Mouse (Mus musculus): ENCODE data around the gene Ing4. TPM values are rescaled to one million over a fixed set of nuclear protein-coding genes. Genes with fewer than 3 reads are reported as not detected.
A peak's percentile ranks its signal among the peaks of the same experiment; 100 is the strongest.
"Not testable (repeated sequence)": the region's sequence is repeated elsewhere in the genome, so short reads cannot be mapped to it uniquely, and the experiment has no call there.

Ing4 gene
- polyA plus RNA-seq, 1 experiment from 2014 or later, result 132 TPM

- ATAC-seq (ENCODE audit: low FRiP score, low TSS enrichment), result no peak
- H3K4me3 ChIP-seq (replicated peaks; ENCODE audit: low read depth, low read length), result no peak overlapping the region
- no peaks in the 10 kb centered on the region for H3K9me3 ChIP-seq (ENCODE audit: control insufficient read depth, low read length)
- H3K36me3 ChIP-seq (ENCODE audit: control insufficient read depth, insufficient read depth, low read length), result peaks cover 91% of the 10 kb centered on the region
- no peak for DNase-seq
- H3K9ac ChIP-seq (replicated peaks; ENCODE audit: low read length), result no peak overlapping the region
- no peak overlapping the region for H3K27ac ChIP-seq (replicated peaks; ENCODE audit: low read depth, low read length)
- 73% methylated on average over 5 of the region's 5 CpGs for WGBS
- H3K4me2 ChIP-seq (ENCODE audit: low read length), result no peak overlapping the region
- H3K4me1 ChIP-seq (ENCODE audit: control insufficient read depth, insufficient read depth, low read length), result no peaks in the 10 kb centered on the region
- H3K27me3 ChIP-seq (ENCODE audit: control insufficient read depth, insufficient read depth, low read length), result no peaks in the 10 kb centered on the region
These were observed 11.7 kb downstream of the Ing4 start for GRCm38 (mm10) chr6:125051237-125051636.

- Histone ChIP-seq H3K36me3 (ENCODE audit: control insufficient read depth, insufficient read depth, low read length) (0 out of 2 replicates have a peak, but pooled peaks cover 7% of the 10 kb centered on the region), H3K4me2 (ENCODE audit: low read length) (no peak overlapping the region), H3K27ac (replicated peaks; ENCODE audit: low read depth, low read length) (no peak overlapping the region), H3K9ac (replicated peaks; ENCODE audit: low read length) (no peak overlapping the region), H3K9me3 (ENCODE audit: control insufficient read depth, low read length) (no peaks in the 10 kb centered on the region), H3K4me3 (replicated peaks; ENCODE audit: low read depth, low read length) (no peak overlapping the region), H3K4me1 (ENCODE audit: control insufficient read depth, insufficient read depth, low read length) (peaks cover 4% of the 10 kb centered on the region; the same call in 1 of the 2 replicates), H3K27me3 (ENCODE audit: control insufficient read depth, insufficient read depth, low read length) (no peaks in the 10 kb centered on the region)
- DNase-seq, result no peak
- 30% methylated on average over 6 of the region's 6 CpGs for WGBS
- ATAC-seq (ENCODE audit: low FRiP score, low TSS enrichment), result no peak
These were observed 21.9 kb downstream of the Ing4 start for GRCm38 (mm10) chr6:125061493-125061892.

- Histone ChIP-seq H3K36me3 (ENCODE audit: control insufficient read depth, insufficient read depth, low read length) (0 out of 2 replicates have a peak, but pooled peaks cover 3% of the 10 kb centered on the region), H3K4me2 (ENCODE audit: low read length) (no peak overlapping the region), H3K27ac (replicated peaks; ENCODE audit: low read depth, low read length) (no peak overlapping the region), H3K9me3 (ENCODE audit: control insufficient read depth, low read length) (no peaks in the 10 kb centered on the region), H3K4me1 (ENCODE audit: control insufficient read depth, insufficient read depth, low read length) (peaks cover 4% of the 10 kb centered on the region; the same call in 1 of the 2 replicates), H3K9ac (replicated peaks; ENCODE audit: low read length) (no peak overlapping the region), H3K4me3 (replicated peaks; ENCODE audit: low read depth, low read length) (no peak overlapping the region), H3K27me3 (ENCODE audit: control insufficient read depth, insufficient read depth, low read length) (no peaks in the 10 kb centered on the region)
- 85% methylated on average over 5 of the region's 5 CpGs for WGBS
- DNase-seq (no peak), ATAC-seq (ENCODE audit: low FRiP score, low TSS enrichment) (no peak)
These were observed 23.0 kb downstream of the Ing4 start for GRCm38 (mm10) chr6:125062511-125062910.

GRCm38 (mm10) chr6:125063906-125064305 lies 24.3 kb downstream of the Ing4 start:
- Histone ChIP-seq H3K4me3 (replicated peaks; ENCODE audit: low read depth, low read length) (no peak overlapping the region), H3K4me2 (ENCODE audit: low read length) (no peak overlapping the region), H3K27me3 (ENCODE audit: control insufficient read depth, insufficient read depth, low read length) (no peaks in the 10 kb centered on the region), H3K36me3 (ENCODE audit: control insufficient read depth, insufficient read depth, low read length) (no peaks in the 10 kb centered on the region), H3K9me3 (ENCODE audit: control insufficient read depth, low read length) (no peaks in the 10 kb centered on the region), H3K4me1 (ENCODE audit: control insufficient read depth, insufficient read depth, low read length) (peaks cover 4% of the 10 kb centered on the region; the same call in 1 of the 2 replicates), H3K27ac (replicated peaks; ENCODE audit: low read depth, low read length) (no peak overlapping the region), H3K9ac (replicated peaks; ENCODE audit: low read length) (no peak overlapping the region)
- ATAC-seq (ENCODE audit: low FRiP score, low TSS enrichment) (no peak), DNase-seq (no peak)
- WGBS, result 88% methylated on average over 6 of the region's 6 CpGs

- DNase-seq; H3K27me3 ChIP-seq (ENCODE audit: control insufficient read depth, insufficient read depth, low read length); H3K4me1 ChIP-seq (ENCODE audit: control insufficient read depth, insufficient read depth, low read length); H3K36me3 ChIP-seq (ENCODE audit: control insufficient read depth, insufficient read depth, low read length); H3K27ac ChIP-seq (replicated peaks; ENCODE audit: low read depth, low read length); H3K4me2 ChIP-seq (ENCODE audit: low read length); ATAC-seq (ENCODE audit: low FRiP score, low TSS enrichment); H3K4me3 ChIP-seq (replicated peaks; ENCODE audit: low read depth, low read length); H3K9me3 ChIP-seq (ENCODE audit: control insufficient read depth, low read length); H3K9ac ChIP-seq (replicated peaks; ENCODE audit: low read length): not testable (repeated sequence)
- WGBS, result no CpG with 5 or more reads among the region's 1 CpGs
These were observed 25.7 kb downstream of the Ing4 start for GRCm38 (mm10) chr6:125065223-125065622.

GRCm38 (mm10) chr6:125067571-125067995 lies 28.0 kb downstream of the Ing4 start, which contains the start of gene Lpar5:
TSS of gene Lpar5 (plus strand) at chr6:125067920.
- no peaks in the 10 kb centered on the region for H3K36me3 ChIP-seq (ENCODE audit: control insufficient read depth, insufficient read depth, low read length)
- H3K27ac ChIP-seq (replicated peaks; ENCODE audit: low read depth, low read length), result no peak within 1 kb of the TSS
- H3K4me2 ChIP-seq (ENCODE audit: low read length), result no peak within 1 kb of the TSS
- H3K4me3 ChIP-seq (replicated peaks; ENCODE audit: low read depth, low read length), result no peak within 1 kb of the TSS
- DNase-seq (no peak), ATAC-seq (ENCODE audit: low FRiP score, low TSS enrichment) (no peak)
- WGBS, result 67% methylated on average over 8 of the region's 8 CpGs
- H3K27me3 ChIP-seq (ENCODE audit: control insufficient read depth, insufficient read depth, low read length), result no peaks in the 10 kb centered on the region
- H3K9ac ChIP-seq (replicated peaks; ENCODE audit: low read length), result no peak within 1 kb of the TSS
- 0 out of 2 replicates have a peak, but pooled peaks cover 4% of the 10 kb centered on the region for H3K4me1 ChIP-seq (ENCODE audit: control insufficient read depth, insufficient read depth, low read length)
- no peaks in the 10 kb centered on the region for H3K9me3 ChIP-seq (ENCODE audit: control insufficient read depth, low read length)

- Histone ChIP-seq H3K4me2 (ENCODE audit: low read length) (no peak overlapping the region), H3K9me3 (ENCODE audit: control insufficient read depth, low read length) (no peaks in the 10 kb centered on the region), H3K4me3 (replicated peaks; ENCODE audit: low read depth, low read length) (no peak overlapping the region), H3K4me1 (ENCODE audit: control insufficient read depth, insufficient read depth, low read length) (0 out of 2 replicates have a peak, but pooled peaks cover 4% of the 10 kb centered on the region), H3K36me3 (ENCODE audit: control insufficient read depth, insufficient read depth, low read length) (no peaks in the 10 kb centered on the region), H3K9ac (replicated peaks; ENCODE audit: low read length) (0 out of 2 replicates have a peak overlapping the region, but pooled peaks have one; percentile 2), H3K27me3 (ENCODE audit: control insufficient read depth, insufficient read depth, low read length) (no peaks in the 10 kb centered on the region), H3K27ac (replicated peaks; ENCODE audit: low read depth, low read length) (peak overlapping the region; percentile 78)
- 77% methylated on average over 18 of the region's 18 CpGs for WGBS
- DNase-seq (peak; percentile 51), ATAC-seq (ENCODE audit: low FRiP score, low TSS enrichment) (peak; percentile 79)
These were observed 31.8 kb downstream of the Ing4 start for GRCm38 (mm10) chr6:125071170-125071895.

- 14% methylated on average over 2 of the region's 2 CpGs for WGBS
These were observed 32.3 kb downstream of the Ing4 start for GRCm38 (mm10) chr6:125071896-125072279.

GRCm38 (mm10) chr6:125073825-125074224 lies 34.3 kb downstream of the Ing4 start:
- Histone ChIP-seq H3K9me3 (ENCODE audit: control insufficient read depth, low read length) (no peaks in the 10 kb centered on the region), H3K36me3 (ENCODE audit: control insufficient read depth, insufficient read depth, low read length) (no peaks in the 10 kb centered on the region), H3K27me3 (ENCODE audit: control insufficient read depth, insufficient read depth, low read length) (no peaks in the 10 kb centered on the region), H3K4me1 (ENCODE audit: control insufficient read depth, insufficient read depth, low read length) (0 out of 2 replicates have a peak, but pooled peaks cover 4% of the 10 kb centered on the region), H3K27ac (replicated peaks; ENCODE audit: low read depth, low read length) (no peak overlapping the region), H3K4me3 (replicated peaks; ENCODE audit: low read depth, low read length) (no peak overlapping the region), H3K9ac (replicated peaks; ENCODE audit: low read length) (no peak overlapping the region), H3K4me2 (ENCODE audit: low read length) (no peak overlapping the region)
- ATAC-seq (ENCODE audit: low FRiP score, low TSS enrichment), result no peak
- 71% methylated on average over 8 of the region's 8 CpGs for WGBS
- DNase-seq, result no peak

More at GRCm38 (mm10) chr6:125071896-125072279, 32.3 kb downstream of the Ing4 start:
- 0 out of 2 replicates have a peak, but pooled peaks cover 4% of the 10 kb centered on the region for H3K4me1 ChIP-seq (ENCODE audit: control insufficient read depth, insufficient read depth, low read length)
- H3K9ac ChIP-seq (replicated peaks; ENCODE audit: low read length), result 0 out of 2 replicates have a peak overlapping the region, but pooled peaks have one; percentile 2
- no peaks in the 10 kb centered on the region for H3K27me3 ChIP-seq (ENCODE audit: control insufficient read depth, insufficient read depth, low read length)
- DNase-seq (peak; percentile 80), ATAC-seq (ENCODE audit: low FRiP score, low TSS enrichment) (peak; percentile 87)
- H3K36me3 ChIP-seq (ENCODE audit: control insufficient read depth, insufficient read depth, low read length), result no peaks in the 10 kb centered on the region
- no peak overlapping the region for H3K4me2 ChIP-seq (ENCODE audit: low read length)
- peak overlapping the region; percentile 78 for H3K27ac ChIP-seq (replicated peaks; ENCODE audit: low read depth, low read length)
- H3K9me3 ChIP-seq (ENCODE audit: control insufficient read depth, low read length), result no peaks in the 10 kb centered on the region
- no peak overlapping the region for H3K4me3 ChIP-seq (replicated peaks; ENCODE audit: low read depth, low read length)

Data from midbrain, embryonic 14.5 days (tissue).